Mouse (Mus musculus): Measurements from ENCODE around the gene 1110059E24Rik. TPM values are rescaled to one million over a fixed set of nuclear protein-coding genes. Genes with fewer than 3 reads are reported as not detected.

Gene 1110059E24Rik
- polyA plus RNA-seq, 1 experiment from 2014 or later: 59.6 TPM

DNA sequence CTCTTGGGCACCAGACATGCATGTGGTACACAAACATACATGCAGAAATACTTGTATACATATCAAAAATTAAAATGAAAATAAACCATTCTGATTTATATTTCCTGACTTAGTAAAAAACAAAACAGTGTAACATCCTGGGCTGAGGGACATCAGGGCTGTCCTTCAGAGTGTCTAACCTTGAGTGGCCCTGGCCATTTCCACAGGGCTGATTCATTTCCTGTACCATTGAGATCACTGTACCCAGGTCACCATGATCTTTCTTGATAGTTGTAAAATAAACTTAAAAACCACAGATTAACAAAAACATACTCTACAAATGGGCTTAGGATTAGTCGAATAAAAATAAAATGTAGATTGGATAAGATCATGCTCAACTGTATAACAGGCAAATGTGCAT is 66.2 kb downstream of the 1110059E24Rik start:
- no peak for ATAC-seq
- no peaks in the 10 kb centered on the region for H3K27me3 ChIP-seq (replicated peaks; ENCODE audit: control insufficient read depth, insufficient read depth, low read length)
- no peak overlapping the region for H3K4me2 ChIP-seq (ENCODE audit: low read length)
- no peak overlapping the region for H3K4me3 ChIP-seq (ENCODE audit: low read length)
- H3K27ac ChIP-seq (ENCODE audit: low read depth, low read length): no peak overlapping the region
- H3K4me1 ChIP-seq (ENCODE audit: control insufficient read depth, insufficient read depth, low read depth, low read length): no peaks in the 10 kb centered on the region
- WGBS: 90% methylated on average over 1 of the region's 1 CpGs
- H3K36me3 ChIP-seq (ENCODE audit: control insufficient read depth, insufficient read depth, low read length): no peaks in the 10 kb centered on the region
- no peaks in the 10 kb centered on the region for H3K9me3 ChIP-seq (ENCODE audit: control insufficient read depth, low read length)
- H3K9ac ChIP-seq (ENCODE audit: low read depth, low read length): no peak overlapping the region

DNA sequence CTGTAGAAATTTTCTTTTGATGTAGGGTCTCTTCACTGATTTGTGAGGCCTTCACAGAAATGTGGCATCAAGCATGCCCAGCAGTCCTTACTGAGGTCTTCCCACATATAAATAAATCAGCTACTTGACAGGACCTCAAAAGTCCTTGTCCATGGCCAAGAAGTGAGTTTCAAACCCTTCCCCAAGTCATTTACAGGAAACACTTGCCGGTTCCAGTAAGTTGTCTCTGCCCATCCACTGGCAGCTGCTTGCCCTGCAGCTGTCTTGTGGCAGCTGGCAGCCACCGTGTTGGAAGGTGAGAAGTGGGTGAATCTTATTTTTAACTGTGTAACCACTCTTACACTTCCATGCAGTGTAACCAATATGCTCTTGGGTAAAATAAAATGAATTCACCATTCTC is 66.9 kb downstream of the 1110059E24Rik start:
- ATAC-seq: no peak
- Histone ChIP-seq H3K27me3 (replicated peaks; ENCODE audit: control insufficient read depth, insufficient read depth, low read length) (no peaks in the 10 kb centered on the region), H3K9me3 (ENCODE audit: control insufficient read depth, low read length) (no peaks in the 10 kb centered on the region), H3K4me2 (ENCODE audit: low read length) (no peak overlapping the region), H3K4me3 (ENCODE audit: low read length) (no peak overlapping the region), H3K4me1 (ENCODE audit: control insufficient read depth, insufficient read depth, low read depth, low read length) (no peaks in the 10 kb centered on the region), H3K27ac (ENCODE audit: low read depth, low read length) (no peak overlapping the region), H3K36me3 (ENCODE audit: control insufficient read depth, insufficient read depth, low read length) (no peaks in the 10 kb centered on the region), H3K9ac (ENCODE audit: low read depth, low read length) (no peak overlapping the region)
- WGBS: 79% methylated on average over 2 of the region's 2 CpGs

DNA sequence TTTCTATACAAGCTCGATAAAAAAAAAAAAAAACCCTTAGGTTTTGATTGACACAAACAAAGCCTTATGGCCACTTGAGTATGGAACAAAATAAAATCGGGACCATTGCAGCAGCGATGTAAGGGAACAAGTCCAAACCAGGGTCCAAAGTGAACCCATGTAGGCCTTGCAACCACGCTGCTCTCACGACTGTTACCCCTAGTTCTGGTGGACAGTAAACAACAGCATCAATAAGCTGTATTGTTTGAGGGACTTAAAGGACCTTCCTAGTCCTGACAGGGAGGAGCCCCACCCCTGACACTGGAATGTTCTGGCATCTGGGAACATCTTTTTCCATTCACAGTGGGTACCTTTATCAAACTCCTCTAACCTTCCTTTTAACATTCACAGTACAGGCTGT is 68.8 kb downstream of the 1110059E24Rik start:
- 86% methylated on average over 5 of the region's 5 CpGs for WGBS
- no peak for ATAC-seq
- no peaks in the 10 kb centered on the region for H3K36me3 ChIP-seq (ENCODE audit: control insufficient read depth, insufficient read depth, low read length)

DNA sequence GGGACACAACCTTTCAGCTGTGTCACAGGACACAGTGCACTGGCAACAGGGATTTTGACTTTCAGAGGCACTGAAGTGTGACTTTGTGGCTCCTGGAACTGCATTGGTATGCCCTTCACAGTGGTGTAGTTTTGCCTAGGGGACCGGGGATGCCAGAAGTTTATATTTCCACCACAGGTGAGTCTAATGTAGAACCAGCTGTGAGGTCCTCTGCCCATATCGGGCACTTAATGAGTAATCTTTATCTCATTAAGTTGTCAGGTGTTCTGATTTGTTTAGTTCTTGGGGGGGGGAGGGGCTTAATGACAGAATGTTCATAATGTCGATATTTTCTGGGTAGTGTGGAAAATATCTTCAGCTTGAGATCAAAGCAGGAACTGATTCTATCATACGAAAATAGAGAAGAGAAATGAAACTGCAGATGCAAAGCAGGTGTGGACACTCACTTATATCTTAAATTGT is 69.2 kb downstream of the 1110059E24Rik start:
- no peak for ATAC-seq
- 90% methylated on average over 4 of the region's 4 CpGs for WGBS

More for the DNA sequence above, 68.8 kb downstream of the 1110059E24Rik start:
- no peak overlapping the region for H3K27ac ChIP-seq (ENCODE audit: low read depth, low read length)
- no peaks in the 10 kb centered on the region for H3K27me3 ChIP-seq (replicated peaks; ENCODE audit: control insufficient read depth, insufficient read depth, low read length)
- no peak overlapping the region for H3K9ac ChIP-seq (ENCODE audit: low read depth, low read length)
- no peak overlapping the region for H3K4me2 ChIP-seq (ENCODE audit: low read length)
- H3K4me3 ChIP-seq (ENCODE audit: low read length): no peak overlapping the region
- no peaks in the 10 kb centered on the region for H3K4me1 ChIP-seq (ENCODE audit: control insufficient read depth, insufficient read depth, low read depth, low read length)
- H3K9me3 ChIP-seq (ENCODE audit: control insufficient read depth, low read length): no peaks in the 10 kb centered on the region

DNA sequence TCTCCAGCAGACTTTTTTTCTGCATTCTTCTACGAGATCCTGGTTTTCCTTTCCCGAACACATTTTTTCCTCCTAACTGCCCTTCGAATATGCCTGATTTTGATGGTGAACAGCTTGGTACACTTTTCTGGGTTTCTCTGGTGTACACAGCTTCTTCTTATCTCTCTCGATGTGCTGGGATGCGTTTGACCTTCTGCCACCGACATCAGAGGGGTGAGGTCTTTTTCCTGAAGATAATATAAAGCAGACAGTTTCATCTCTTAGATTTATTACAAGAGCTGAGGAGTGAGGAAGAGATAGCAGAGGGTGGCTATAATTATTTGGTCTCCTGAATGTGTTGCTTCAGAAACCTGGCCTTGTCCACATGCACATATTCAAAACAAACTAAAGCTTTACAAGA is 71.4 kb downstream of the 1110059E24Rik start:
- Histone ChIP-seq H3K9ac (ENCODE audit: low read depth, low read length) (no peak overlapping the region), H3K27me3 (replicated peaks; ENCODE audit: control insufficient read depth, insufficient read depth, low read length) (no peaks in the 10 kb centered on the region), H3K4me3 (ENCODE audit: low read length) (no peak overlapping the region), H3K4me1 (ENCODE audit: control insufficient read depth, insufficient read depth, low read depth, low read length) (no peaks in the 10 kb centered on the region), H3K4me2 (ENCODE audit: low read length) (no peak overlapping the region), H3K27ac (ENCODE audit: low read depth, low read length) (no peak overlapping the region), H3K9me3 (ENCODE audit: control insufficient read depth, low read length) (no peaks in the 10 kb centered on the region), H3K36me3 (ENCODE audit: control insufficient read depth, insufficient read depth, low read length) (no peaks in the 10 kb centered on the region)
- no peak for ATAC-seq
- WGBS: 88% methylated on average over 6 of the region's 6 CpGs

More for the DNA sequence above, 69.2 kb downstream of the 1110059E24Rik start:
- Histone ChIP-seq H3K4me1 (ENCODE audit: control insufficient read depth, insufficient read depth, low read depth, low read length) (no peaks in the 10 kb centered on the region), H3K9me3 (ENCODE audit: control insufficient read depth, low read length) (no peaks in the 10 kb centered on the region), H3K27me3 (replicated peaks; ENCODE audit: control insufficient read depth, insufficient read depth, low read length) (no peaks in the 10 kb centered on the region), H3K27ac (ENCODE audit: low read depth, low read length) (no peak overlapping the region), H3K4me3 (ENCODE audit: low read length) (no peak overlapping the region), H3K9ac (ENCODE audit: low read depth, low read length) (no peak overlapping the region), H3K4me2 (ENCODE audit: low read length) (no peak overlapping the region), H3K36me3 (ENCODE audit: control insufficient read depth, insufficient read depth, low read length) (no peaks in the 10 kb centered on the region)

DNA sequence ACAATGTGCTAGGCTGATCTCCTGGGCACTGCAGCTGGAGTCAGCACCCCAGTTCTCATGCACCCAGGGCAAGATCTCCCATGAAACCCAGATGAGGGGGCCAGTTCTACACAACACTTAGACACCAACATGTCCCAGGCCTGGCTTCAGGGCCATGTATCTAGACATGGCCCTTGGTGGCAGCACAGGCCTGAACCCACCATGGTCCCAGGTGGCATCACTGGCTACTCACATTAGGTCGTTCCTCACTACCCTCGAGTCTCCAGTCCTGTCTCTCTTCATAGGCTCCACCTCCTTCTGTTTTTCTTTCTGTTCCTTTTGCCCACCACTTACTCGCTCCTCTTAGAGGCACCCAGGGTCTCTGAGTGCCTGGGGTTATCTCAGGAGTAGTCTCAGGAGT is 72.9 kb downstream of the 1110059E24Rik start:
- Histone ChIP-seq H3K9me3 (ENCODE audit: control insufficient read depth, low read length) (no peaks in the 10 kb centered on the region), H3K27me3 (replicated peaks; ENCODE audit: control insufficient read depth, insufficient read depth, low read length) (no peaks in the 10 kb centered on the region), H3K4me3 (ENCODE audit: low read length) (no peak overlapping the region), H3K9ac (ENCODE audit: low read depth, low read length) (no peak overlapping the region), H3K4me2 (ENCODE audit: low read length) (no peak overlapping the region), H3K36me3 (ENCODE audit: control insufficient read depth, insufficient read depth, low read length) (no peaks in the 10 kb centered on the region), H3K27ac (ENCODE audit: low read depth, low read length) (no peak overlapping the region), H3K4me1 (ENCODE audit: control insufficient read depth, insufficient read depth, low read depth, low read length) (peaks cover 2% of the 10 kb centered on the region; the same call in 1 of the 2 replicates)
- WGBS: 89% methylated on average over 3 of the region's 3 CpGs
- ATAC-seq: no peak

DNA sequence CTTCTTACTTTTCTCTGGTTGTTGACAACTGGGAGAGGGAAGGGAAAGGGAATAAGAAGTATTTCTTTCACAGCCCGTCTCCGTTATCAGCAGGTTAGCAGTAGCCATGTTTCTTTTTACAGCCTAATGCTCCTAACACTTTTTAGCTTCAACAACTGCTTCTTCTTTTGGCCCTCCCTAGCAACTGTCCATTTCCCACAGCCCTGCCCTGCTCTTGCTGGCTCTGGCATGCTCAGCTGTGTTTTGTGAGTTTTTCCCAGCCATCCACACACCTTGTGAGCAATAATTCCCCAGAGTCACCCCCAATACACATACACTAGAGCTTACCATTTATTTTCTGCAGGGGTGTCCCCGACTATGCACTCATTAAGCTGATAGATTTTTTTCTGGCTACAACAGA is 75.3 kb downstream of the 1110059E24Rik start:
- no peak overlapping the region for H3K4me2 ChIP-seq (ENCODE audit: low read length)
- H3K27ac ChIP-seq (ENCODE audit: low read depth, low read length): no peak overlapping the region
- no peak overlapping the region for H3K9ac ChIP-seq (ENCODE audit: low read depth, low read length)
- H3K4me3 ChIP-seq (ENCODE audit: low read length): no peak overlapping the region
- WGBS: 66% methylated on average over 3 of the region's 3 CpGs
- H3K27me3 ChIP-seq (replicated peaks; ENCODE audit: control insufficient read depth, insufficient read depth, low read length): no peaks in the 10 kb centered on the region
- H3K36me3 ChIP-seq (ENCODE audit: control insufficient read depth, insufficient read depth, low read length): no peaks in the 10 kb centered on the region
- no peaks in the 10 kb centered on the region for H3K9me3 ChIP-seq (ENCODE audit: control insufficient read depth, low read length)
- no peak for ATAC-seq
- peaks cover 2% of the 10 kb centered on the region; the same call in 1 of the 2 replicates for H3K4me1 ChIP-seq (ENCODE audit: control insufficient read depth, insufficient read depth, low read depth, low read length)

DNA sequence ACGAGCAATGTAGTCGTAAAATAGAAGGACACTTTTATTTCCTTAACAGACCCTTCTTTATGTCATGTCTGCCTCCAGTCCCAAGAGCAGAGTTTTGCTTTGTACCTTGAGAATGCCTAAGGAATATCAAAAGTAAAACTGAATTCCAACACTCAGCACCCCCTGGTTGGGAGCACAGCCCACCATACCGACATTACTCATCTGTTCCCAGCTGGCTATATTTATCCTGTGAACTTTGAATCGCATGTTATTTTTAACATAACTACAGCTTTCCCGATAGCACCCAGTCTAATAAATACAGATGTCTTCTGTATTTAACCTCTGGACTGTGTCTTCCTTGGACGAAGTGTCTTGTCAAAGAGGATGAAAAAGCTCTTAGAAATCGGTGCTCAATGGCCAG is 80.8 kb downstream of the 1110059E24Rik start:
- H3K9ac ChIP-seq (ENCODE audit: low read depth, low read length): no peak overlapping the region
- no peaks in the 10 kb centered on the region for H3K27me3 ChIP-seq (replicated peaks; ENCODE audit: control insufficient read depth, insufficient read depth, low read length)
- WGBS: 81% methylated on average over 7 of the region's 7 CpGs
- H3K4me1 ChIP-seq (ENCODE audit: control insufficient read depth, insufficient read depth, low read depth, low read length): peaks cover 6% of the 10 kb centered on the region; the same call in 1 of the 2 replicates
- H3K9me3 ChIP-seq (ENCODE audit: control insufficient read depth, low read length): no peaks in the 10 kb centered on the region
- no peaks in the 10 kb centered on the region for H3K36me3 ChIP-seq (ENCODE audit: control insufficient read depth, insufficient read depth, low read length)
- ATAC-seq: no peak
- no peak overlapping the region for H3K27ac ChIP-seq (ENCODE audit: low read depth, low read length)
- no peak overlapping the region for H3K4me3 ChIP-seq (ENCODE audit: low read length)
- no peak overlapping the region for H3K4me2 ChIP-seq (ENCODE audit: low read length)

DNA sequence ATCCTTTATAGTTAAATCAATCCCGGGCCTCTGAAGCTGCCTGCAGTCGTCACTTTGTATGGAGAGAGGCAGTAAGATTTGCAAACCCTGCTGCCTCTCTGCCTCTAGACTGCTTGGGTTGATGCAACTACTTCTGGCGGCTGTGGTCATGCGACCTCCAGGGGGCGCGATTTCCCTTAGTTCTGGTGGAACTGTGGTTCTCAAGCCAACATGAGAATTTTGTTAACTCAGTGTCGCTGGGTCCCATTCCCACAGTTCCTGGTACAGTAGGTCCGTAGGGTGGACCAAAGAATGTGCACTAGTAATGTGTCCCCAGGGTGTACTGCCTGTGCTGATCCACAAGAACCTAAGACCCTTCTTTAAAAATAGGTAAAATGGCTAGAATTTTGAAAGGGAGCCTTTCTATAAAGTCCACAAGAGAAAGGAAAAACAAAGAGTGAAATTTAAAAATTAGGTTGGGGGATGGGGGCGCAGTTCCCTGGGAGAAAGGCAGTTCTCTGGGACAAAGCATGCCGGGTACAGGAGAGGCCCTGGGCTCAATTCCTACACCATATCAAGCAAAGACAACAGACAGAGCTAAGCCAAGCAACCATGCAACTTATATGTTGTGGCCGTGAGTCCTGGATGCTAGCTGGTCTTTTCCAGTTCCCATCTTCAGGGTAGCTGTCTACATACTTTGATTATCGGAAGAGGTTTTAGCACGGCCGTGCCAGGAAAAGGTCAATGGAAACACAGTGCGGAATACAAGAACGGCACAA is 81.4 kb downstream of the 1110059E24Rik start:
- no peak overlapping the region for H3K4me3 ChIP-seq (ENCODE audit: low read length)
- H3K36me3 ChIP-seq (ENCODE audit: control insufficient read depth, insufficient read depth, low read length): no peaks in the 10 kb centered on the region
- no peaks in the 10 kb centered on the region for H3K27me3 ChIP-seq (replicated peaks; ENCODE audit: control insufficient read depth, insufficient read depth, low read length)
- WGBS: 47% methylated on average over 16 of the region's 16 CpGs
- ATAC-seq: peak; percentile 77
- H3K9me3 ChIP-seq (ENCODE audit: control insufficient read depth, low read length): no peaks in the 10 kb centered on the region
- no peak overlapping the region for H3K9ac ChIP-seq (ENCODE audit: low read depth, low read length)
- H3K4me1 ChIP-seq (ENCODE audit: control insufficient read depth, insufficient read depth, low read depth, low read length): peaks cover 6% of the 10 kb centered on the region; the same call in 1 of the 2 replicates
- H3K4me2 ChIP-seq (ENCODE audit: low read length): no peak overlapping the region
- H3K27ac ChIP-seq (ENCODE audit: low read depth, low read length): no peak overlapping the region

Measured in hindbrain, embryonic 16.5 days (tissue).